Mouse (Mus musculus) G1E-ER4 (cell line): ENCODE results near the gene Ankfn1. TPM values are rescaled to one million over a fixed set of nuclear protein-coding genes. Genes with fewer than 3 reads are reported as not detected.

Experiments
- GATA1 ChIP-seq: IDR thresholded peaks from one replicate; pipeline ENCODE4 v1.8.0; 2012; ENCODE audit warnings: low read length, inconsistent platforms
- polyA plus RNA-seq: library from polyadenylated mRNA; stranded (reverse); fragments of >175 nt; gene quantifications from 2 replicates; pipeline ENCODE4 v1.2.3, GENCODE M21; 2012

Ankfn1 gene
- polyA plus RNA-seq, 1 experiment, result not detected

GRCm38 (mm10) chr11:89472871-89473270 lies 304.6 kb downstream of the Ankfn1 start:
- TF ChIP-seq GATA1, result no peak

GRCm38 (mm10) chr11:89465381-89465780 lies 312.1 kb downstream of the Ankfn1 start:
- no peak for TF ChIP-seq GATA1

GRCm38 (mm10) chr11:89462216-89462615 lies 315.2 kb downstream of the Ankfn1 start:
- TF ChIP-seq GATA1, result no peak

- no peak for TF ChIP-seq GATA1
Measured at GRCm38 (mm10) chr11:89459437-89459836, 318.0 kb downstream of the Ankfn1 start.

- TF ChIP-seq GATA1, result no peak
Measured at GRCm38 (mm10) chr11:89455647-89456231, 321.7 kb downstream of the Ankfn1 start.

GRCm38 (mm10) chr11:89454702-89455101 lies 322.8 kb downstream of the Ankfn1 start:
- no peak for TF ChIP-seq GATA1

GRCm38 (mm10) chr11:89452862-89453261 lies 324.6 kb downstream of the Ankfn1 start:
- no peak for TF ChIP-seq GATA1

- no peak for TF ChIP-seq GATA1
Measured at GRCm38 (mm10) chr11:89450406-89450805, 327.0 kb downstream of the Ankfn1 start.

GRCm38 (mm10) chr11:89448986-89449385 lies 328.5 kb downstream of the Ankfn1 start:
- no peak for TF ChIP-seq GATA1

GRCm38 (mm10) chr11:89447477-89447876 lies 330.0 kb downstream of the Ankfn1 start:
- TF ChIP-seq GATA1, result no peak

GRCm38 (mm10) chr11:89440566-89440965 lies 336.9 kb downstream of the Ankfn1 start:
- TF ChIP-seq GATA1, result no peak

- no peak for TF ChIP-seq GATA1
Measured at GRCm38 (mm10) chr11:89424358-89424757, 353.1 kb downstream of the Ankfn1 start.

GRCm38 (mm10) chr11:89422637-89423036 lies 354.8 kb downstream of the Ankfn1 start:
- TF ChIP-seq GATA1, result no peak

- TF ChIP-seq GATA1, result no peak
Measured at GRCm38 (mm10) chr11:89420767-89421438, 356.6 kb downstream of the Ankfn1 start.

GRCm38 (mm10) chr11:89419863-89420262 lies 357.6 kb downstream of the Ankfn1 start:
- no peak for TF ChIP-seq GATA1

- no peak for TF ChIP-seq GATA1
Measured at GRCm38 (mm10) chr11:89418644-89419043, 358.8 kb downstream of the Ankfn1 start.

- TF ChIP-seq GATA1, result no peak
Measured at GRCm38 (mm10) chr11:89416769-89417168, 360.7 kb downstream of the Ankfn1 start.

GRCm38 (mm10) chr11:89408774-89409173 lies 368.7 kb downstream of the Ankfn1 start:
- TF ChIP-seq GATA1, result no peak
